Mouse (Mus musculus): Measurements from ENCODE around the gene Olfr1109. TPM values are rescaled to one million over a fixed set of nuclear protein-coding genes. Genes with fewer than 3 reads are reported as not detected.

Olfr1109 gene
- not detected for polyA plus RNA-seq (2012; fragmentation: generic; extraction: Trizol)
- long read RNA-seq, experiment 1 = 0 reads
- long read RNA-seq, experiment 2 = 0 reads

- no peak for TF ChIP-seq MYOD1 (IDR thresholded peaks at IDR 0.05; ENCODE audit: control insufficient read depth, insufficient read length, low read depth)
- H3K27me3 ChIP-seq (ENCODE audit: control insufficient read depth, insufficient read depth, insufficient read length) = no peaks in the 10 kb centered on the region
- no peak within 1 kb of the TSS for H3K4me3 ChIP-seq (ENCODE audit: insufficient read depth, poor library complexity, severe bottlenecking)
- no peaks in the 10 kb centered on the region for H3K79me3 ChIP-seq (ENCODE audit: low read depth)
- no peaks in the 10 kb centered on the region for H3K79me2 ChIP-seq (ENCODE audit: control insufficient read depth, insufficient read depth)
- H3ac ChIP-seq (ENCODE audit: control insufficient read depth, insufficient read length, low read depth) = no peak within 1 kb of the TSS
- no peaks in the 10 kb centered on the region for H3K36me3 ChIP-seq (ENCODE audit: control insufficient read depth, insufficient read depth)
Observed at GRCm38 (mm10) chr2:87095908-87096307, at the start of gene Olfr1109. Gene Olfr1109 (minus strand): TSS chr2:87096008.

GRCm38 (mm10) chr2:87140200-87140599 lies 44.4 kb upstream of the Olfr1109 start, which contains the start of gene Olfr1110:
Gene Olfr1110 (minus strand): TSS chr2:87140300.
- no peak within 1 kb of the TSS for H3ac ChIP-seq (ENCODE audit: control insufficient read depth, insufficient read length, low read depth)
- H3K36me3 ChIP-seq (ENCODE audit: control insufficient read depth, insufficient read depth) = no peaks in the 10 kb centered on the region
- no peaks in the 10 kb centered on the region for H3K79me2 ChIP-seq (ENCODE audit: control insufficient read depth, insufficient read depth)
- TF ChIP-seq CTCF (IDR thresholded peaks at IDR 0.05; ENCODE audit: control insufficient read depth, insufficient read depth, insufficient read length) (no peak), USF1 (IDR thresholded peaks at IDR 0.05; ENCODE audit: low read depth) (no peak), MAX (IDR thresholded peaks at IDR 0.05) (no peak), CEBPB (IDR thresholded peaks at IDR 0.05; ENCODE audit: low read depth) (no peak), MYOG (IDR thresholded peaks at IDR 0.05; ENCODE audit: control insufficient read depth, extremely low read depth, insufficient read length) (no peak), FOSL1 (IDR thresholded peaks at IDR 0.05; ENCODE audit: insufficient read depth, low read length, poor library complexity, severe bottlenecking) (no peak), MYOD1 (IDR thresholded peaks at IDR 0.05; ENCODE audit: control insufficient read depth, insufficient read length, low read depth) (no peak)
- H3K79me3 ChIP-seq (ENCODE audit: low read depth) = no peaks in the 10 kb centered on the region
- no peak within 1 kb of the TSS for H3K4me3 ChIP-seq (ENCODE audit: insufficient read depth, poor library complexity, severe bottlenecking)
- H3K27me3 ChIP-seq (ENCODE audit: control insufficient read depth, insufficient read depth, insufficient read length) = no peaks in the 10 kb centered on the region

GRCm38 (mm10) chr2:87114467-87114866 lies 18.7 kb upstream of the Olfr1109 start, which contains the start of gene Olfr259:
Gene Olfr259 (minus strand): TSS chr2:87114567.
- no peak within 1 kb of the TSS for H3K4me3 ChIP-seq (ENCODE audit: insufficient read depth, poor library complexity, severe bottlenecking)
- no peaks in the 10 kb centered on the region for H3K27me3 ChIP-seq (ENCODE audit: control insufficient read depth, insufficient read depth, insufficient read length)
- no peaks in the 10 kb centered on the region for H3K79me2 ChIP-seq (ENCODE audit: control insufficient read depth, insufficient read depth)
- H3K36me3 ChIP-seq (ENCODE audit: control insufficient read depth, insufficient read depth) = no peaks in the 10 kb centered on the region
- H3K79me3 ChIP-seq (ENCODE audit: low read depth) = no peaks in the 10 kb centered on the region
- TF ChIP-seq CTCF (IDR thresholded peaks at IDR 0.05; ENCODE audit: control insufficient read depth, insufficient read depth, insufficient read length) (no peak), MYOD1 (IDR thresholded peaks at IDR 0.05; ENCODE audit: control insufficient read depth, insufficient read length, low read depth) (no peak), MAX (IDR thresholded peaks at IDR 0.05) (no peak), MYOG (IDR thresholded peaks at IDR 0.05; ENCODE audit: control insufficient read depth, extremely low read depth, insufficient read length) (no peak), CEBPB (IDR thresholded peaks at IDR 0.05; ENCODE audit: low read depth) (no peak), FOSL1 (IDR thresholded peaks at IDR 0.05; ENCODE audit: insufficient read depth, low read length, poor library complexity, severe bottlenecking) (no peak), USF1 (IDR thresholded peaks at IDR 0.05; ENCODE audit: low read depth) (no peak)
- no peak within 1 kb of the TSS for H3ac ChIP-seq (ENCODE audit: control insufficient read depth, insufficient read length, low read depth)

GRCm38 (mm10) chr2:87075717-87076116 lies 20.1 kb downstream of the Olfr1109 start, which contains the start of gene Olfr1107:
Gene Olfr1107 (minus strand): TSS chr2:87075817.
- H3K36me3 ChIP-seq (ENCODE audit: control insufficient read depth, insufficient read depth) = no peaks in the 10 kb centered on the region
- no peaks in the 10 kb centered on the region for H3K79me2 ChIP-seq (ENCODE audit: control insufficient read depth, insufficient read depth)
- no peaks in the 10 kb centered on the region for H3K79me3 ChIP-seq (ENCODE audit: low read depth)
- no peaks in the 10 kb centered on the region for H3K27me3 ChIP-seq (ENCODE audit: control insufficient read depth, insufficient read depth, insufficient read length)
- no peak within 1 kb of the TSS for H3ac ChIP-seq (ENCODE audit: control insufficient read depth, insufficient read length, low read depth)
- H3K4me3 ChIP-seq (ENCODE audit: insufficient read depth, poor library complexity, severe bottlenecking) = no peak within 1 kb of the TSS
- no peak for TF ChIP-seq MAX (IDR thresholded peaks at IDR 0.05)
- TF ChIP-seq USF1 (IDR thresholded peaks at IDR 0.05; ENCODE audit: low read depth) = no peak
- no peak for TF ChIP-seq FOSL1 (IDR thresholded peaks at IDR 0.05; ENCODE audit: insufficient read depth, low read length, poor library complexity, severe bottlenecking)
- no peak for TF ChIP-seq CTCF (IDR thresholded peaks at IDR 0.05; ENCODE audit: control insufficient read depth, insufficient read depth, insufficient read length)

- TF ChIP-seq MAX (IDR thresholded peaks at IDR 0.05) (no peak), CEBPB (IDR thresholded peaks at IDR 0.05; ENCODE audit: low read depth) (no peak), CTCF (IDR thresholded peaks at IDR 0.05; ENCODE audit: control insufficient read depth, insufficient read depth, insufficient read length) (no peak), FOSL1 (IDR thresholded peaks at IDR 0.05; ENCODE audit: insufficient read depth, low read length, poor library complexity, severe bottlenecking) (no peak), USF1 (IDR thresholded peaks at IDR 0.05; ENCODE audit: low read depth) (no peak), MYOG (IDR thresholded peaks at IDR 0.05; ENCODE audit: control insufficient read depth, extremely low read depth, insufficient read length) (no peak), MYOD1 (IDR thresholded peaks at IDR 0.05; ENCODE audit: control insufficient read depth, insufficient read length, low read depth) (no peak)
- H3K27me3 ChIP-seq (ENCODE audit: control insufficient read depth, insufficient read depth, insufficient read length) = no peaks in the 10 kb centered on the region
- H3K79me2 ChIP-seq (ENCODE audit: control insufficient read depth, insufficient read depth) = no peaks in the 10 kb centered on the region
- no peak within 1 kb of the TSS for H3K4me3 ChIP-seq (ENCODE audit: insufficient read depth, poor library complexity, severe bottlenecking)
- no peaks in the 10 kb centered on the region for H3K36me3 ChIP-seq (ENCODE audit: control insufficient read depth, insufficient read depth)
- no peaks in the 10 kb centered on the region for H3K79me3 ChIP-seq (ENCODE audit: low read depth)
- no peak within 1 kb of the TSS for H3ac ChIP-seq (ENCODE audit: control insufficient read depth, insufficient read length, low read depth)
Observed at GRCm38 (mm10) chr2:87052173-87052572, 43.6 kb downstream of the Olfr1109 start, which contains the start of gene Olfr1106. Gene Olfr1106 (minus strand): TSS chr2:87052273.

Other genes starting within 250 kb of the Olfr1109 start
- not detected for gene Olfr1095, start 244.3 kb downstream of the Olfr1109 start, polyA plus RNA-seq (2012; fragmentation: generic; extraction: Trizol)
- gene Gm13723, start 221.2 kb downstream of the Olfr1109 start, polyA plus RNA-seq (2012; fragmentation: generic; extraction: Trizol) = not detected
- gene Olfr1097, start 203.8 kb downstream of the Olfr1109 start, polyA plus RNA-seq (2012; fragmentation: generic; extraction: Trizol) = not detected
- not detected for gene Olfr1098, start 171.5 kb downstream of the Olfr1109 start, polyA plus RNA-seq (2012; fragmentation: generic; extraction: Trizol)
- not detected for gene Olfr1099, start 135.3 kb downstream of the Olfr1109 start, polyA plus RNA-seq (2012; fragmentation: generic; extraction: Trizol)
- not detected for gene Olfr1100, start 116.1 kb downstream of the Olfr1109 start, polyA plus RNA-seq (2012; fragmentation: generic; extraction: Trizol)
- not detected for gene Olfr1101, start 104.8 kb downstream of the Olfr1109 start, polyA plus RNA-seq (2012; fragmentation: generic; extraction: Trizol)
- gene Olfr1102, start 97.6 kb downstream of the Olfr1109 start, polyA plus RNA-seq (2012; fragmentation: generic; extraction: Trizol) = not detected
- gene Olfr1104, start 68.9 kb downstream of the Olfr1109 start, polyA plus RNA-seq (2012; fragmentation: generic; extraction: Trizol) = not detected
- not detected for gene Olfr1105, start 59.5 kb downstream of the Olfr1109 start, polyA plus RNA-seq (2012; fragmentation: generic; extraction: Trizol)
- not detected for gene Olfr1106, start 43.7 kb downstream of the Olfr1109 start, polyA plus RNA-seq (2012; fragmentation: generic; extraction: Trizol)
- gene Olfr1107, start 20.2 kb downstream of the Olfr1109 start, polyA plus RNA-seq (2012; fragmentation: generic; extraction: Trizol) = not detected
- gene Olfr259, start 18.6 kb upstream of the Olfr1109 start, polyA plus RNA-seq (2012; fragmentation: generic; extraction: Trizol) = not detected
- not detected for gene Olfr1110, start 44.3 kb upstream of the Olfr1109 start, polyA plus RNA-seq (2012; fragmentation: generic; extraction: Trizol)
- gene Olfr1111, start 56.6 kb upstream of the Olfr1109 start, polyA plus RNA-seq (2012; fragmentation: generic; extraction: Trizol) = not detected
- gene Olfr1112, start 91.8 kb upstream of the Olfr1109 start, polyA plus RNA-seq (2012; fragmentation: generic; extraction: Trizol) = not detected
- gene Olfr1113, start 113.0 kb upstream of the Olfr1109 start, polyA plus RNA-seq (2012; fragmentation: generic; extraction: Trizol) = not detected
- gene Olfr1115, start 152.0 kb upstream of the Olfr1109 start, polyA plus RNA-seq (2012; fragmentation: generic; extraction: Trizol) = not detected
- gene Olfr1116, start 171.5 kb upstream of the Olfr1109 start, polyA plus RNA-seq (2012; fragmentation: generic; extraction: Trizol) = not detected
- not detected for gene Olfr1118, start 211.6 kb upstream of the Olfr1109 start, polyA plus RNA-seq (2012; fragmentation: generic; extraction: Trizol)

Measured in C2C12 (cell line).